Mouse (Mus musculus) layer of hippocampus, adult 8-10 months (tissue): ENCODE data around the gene Fam122a. TPM values are rescaled to one million over a fixed set of nuclear protein-coding genes. Genes with fewer than 3 reads are reported as not detected.

Experiments
- DNase-seq, 2 experiments: peaks; one replicate each; pipeline ENCODE4 v3.0.0; 2022; ENCODE audit warnings: low spot score in 2 of 2
- total RNA-seq, 4 experiments: library from RNA; stranded (reverse); gene quantifications; 2 replicates each; pipeline ENCODE4 v1.2.4; 2022

Gene Fam122a
- total RNA-seq, 4 experiments from 2014 or later, result 27.1 to 30.4 (median 29.0) TPM

DNA sequence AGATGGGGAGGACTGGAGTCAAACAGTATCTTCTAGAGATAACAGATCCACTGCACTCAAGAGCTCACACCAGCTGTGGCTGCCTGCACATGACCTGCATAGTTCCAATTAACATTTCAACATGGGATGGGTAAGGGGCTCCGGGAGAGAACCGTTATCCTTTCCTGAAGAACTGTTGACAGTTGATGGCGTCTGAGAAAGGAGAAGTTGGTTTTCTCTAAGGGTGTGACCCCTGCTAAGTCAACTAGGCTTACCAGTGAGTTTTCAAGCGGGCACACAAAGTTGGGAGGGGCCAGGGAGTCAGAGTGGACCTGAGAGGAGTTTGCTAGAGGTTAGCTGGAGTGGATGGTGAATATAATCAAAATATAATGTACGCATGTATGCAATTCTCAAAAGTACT is 13.1 kb upstream of the Fam122a start:
- no peak for DNase-seq

DNA sequence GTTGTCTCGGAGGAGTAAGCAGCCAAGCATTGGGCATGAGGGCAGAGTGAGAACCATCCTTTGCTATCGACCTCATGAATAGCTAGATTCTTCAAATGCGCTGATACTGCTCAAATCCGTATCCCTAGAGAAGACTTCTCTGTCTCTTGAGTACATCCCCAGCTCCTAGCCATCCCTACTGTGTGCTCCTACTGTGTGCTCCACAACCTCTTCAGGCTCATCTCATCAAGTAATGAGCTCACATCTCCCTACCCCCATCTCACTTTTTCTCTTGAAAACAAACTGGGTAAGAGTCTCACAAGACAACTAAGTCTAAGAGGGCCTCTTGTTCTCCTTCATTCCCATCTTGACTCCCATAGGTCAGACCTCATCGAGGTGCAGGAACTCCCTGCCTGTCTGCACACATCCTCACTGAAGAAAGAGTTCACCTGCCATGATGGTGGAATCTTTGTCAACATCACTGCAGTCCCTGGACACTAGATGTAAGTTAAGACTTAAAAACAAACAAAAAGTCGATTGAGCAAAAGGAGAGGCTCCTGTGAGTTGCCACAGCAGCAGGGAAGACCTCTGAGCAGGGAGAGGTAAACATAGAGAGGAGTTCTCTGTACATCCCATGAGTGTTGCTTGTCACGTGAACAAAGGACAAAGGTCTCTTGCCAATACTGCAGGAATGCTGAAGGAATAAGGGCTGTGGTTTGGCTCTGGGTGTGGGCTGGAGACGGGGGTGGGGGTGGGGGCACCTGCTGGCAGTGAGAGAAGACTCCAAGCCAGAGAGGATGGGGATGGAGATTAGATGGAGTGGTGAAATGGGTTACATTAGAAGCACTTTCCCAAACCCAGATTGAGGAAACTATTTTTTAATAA is 9.5 kb upstream of the Fam122a start:
- no peak for DNase-seq

- no peak for DNase-seq
Measured at GRCm38 (mm10) chr19:24484612-24485194, 7.5 kb upstream of the Fam122a start.

- DNase-seq, result no peak
Measured at GRCm38 (mm10) chr19:24480916-24481315, 3.8 kb upstream of the Fam122a start.

GRCm38 (mm10) chr19:24476461-24476860 is 695 bp downstream of the Fam122a start:
- no peak for DNase-seq

- no peak for DNase-seq
Measured at GRCm38 (mm10) chr19:24475281-24475680, 1.9 kb downstream of the Fam122a start.

DNA sequence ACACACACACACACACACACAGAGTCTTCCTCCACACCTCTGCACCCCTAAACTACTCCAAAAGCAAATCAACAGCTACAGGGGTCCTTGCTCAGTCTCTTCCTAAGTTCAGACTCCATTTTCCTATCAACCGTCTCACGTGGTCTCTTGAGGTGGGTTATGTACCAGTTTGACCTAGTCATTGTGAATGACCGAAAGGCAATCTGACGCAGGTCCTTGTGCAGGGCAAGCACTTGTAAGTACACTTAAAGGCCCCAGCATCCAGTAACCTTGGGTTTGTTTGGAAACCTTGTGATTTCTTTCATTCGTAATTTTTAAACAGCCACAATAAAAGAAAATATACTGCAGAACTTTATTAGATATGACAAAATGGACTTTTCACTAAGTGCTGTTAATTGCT is 4.6 kb downstream of the Fam122a start:
- DNase-seq, result no peak

DNA sequence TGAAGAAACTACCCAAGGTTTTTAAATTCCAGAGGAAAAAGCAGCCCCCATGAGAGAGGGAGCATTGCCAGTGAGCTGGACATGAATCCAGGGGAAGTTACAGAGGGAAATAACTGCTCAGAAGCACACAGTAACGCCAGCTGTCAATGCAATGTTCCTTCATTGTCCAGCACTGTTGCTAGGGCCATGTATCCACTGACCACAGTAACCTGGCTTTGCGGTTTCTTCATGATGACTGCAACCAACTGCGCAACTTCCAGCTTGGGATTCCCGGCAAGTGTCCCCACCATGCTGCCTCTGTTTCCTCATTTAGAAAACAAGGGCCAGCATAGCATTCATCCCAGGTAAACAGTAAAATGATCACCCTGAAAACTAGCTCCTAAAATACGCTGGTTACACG is 5.6 kb downstream of the Fam122a start:
- DNase-seq, result no peak

- DNase-seq, result no peak
Measured at GRCm38 (mm10) chr19:24469216-24469615, 7.9 kb downstream of the Fam122a start.

- DNase-seq, result no peak
Measured at GRCm38 (mm10) chr19:24468616-24469015, 8.5 kb downstream of the Fam122a start.

- no peak for DNase-seq
Measured at GRCm38 (mm10) chr19:24463011-24463410, 14.1 kb downstream of the Fam122a start.

- DNase-seq, result peak; percentile 73 to 81
Measured at GRCm38 (mm10) chr19:24456591-24457231, 20.4 kb downstream of the Fam122a start.

DNA sequence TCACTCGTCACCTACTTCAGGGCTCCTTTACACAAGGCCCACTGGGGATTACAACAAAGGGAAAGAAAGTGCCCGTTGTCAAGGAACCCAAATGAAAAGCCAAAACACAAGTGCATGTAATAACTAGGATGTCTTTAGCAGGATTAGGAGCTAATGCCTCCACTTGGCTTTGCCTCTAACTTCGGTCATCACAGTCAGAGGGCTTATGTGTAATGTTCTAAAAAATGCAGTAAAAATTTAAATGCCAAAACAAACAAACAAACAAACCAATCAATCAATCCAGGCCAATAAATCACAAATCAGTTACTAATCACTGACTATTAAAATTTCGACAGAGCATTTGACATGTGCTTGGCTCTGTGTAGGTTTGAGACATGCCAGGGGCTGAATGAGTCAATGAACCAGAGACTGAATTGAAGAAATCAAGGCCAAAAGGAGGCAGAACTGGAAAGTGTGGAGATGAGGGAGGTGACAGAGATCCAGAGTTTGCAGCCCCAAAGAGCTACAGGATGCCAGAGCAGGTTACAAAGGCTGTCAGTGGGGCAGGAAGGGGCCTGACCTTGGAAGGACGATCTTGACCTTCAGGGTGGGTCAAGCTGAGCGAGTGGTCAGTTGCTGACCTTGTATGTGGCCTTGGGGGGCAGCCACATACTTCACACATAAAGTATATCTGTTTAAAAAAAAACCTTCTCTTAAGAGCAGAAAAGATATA is 21.8 kb downstream of the Fam122a start:
- DNase-seq, result no peak

DNA sequence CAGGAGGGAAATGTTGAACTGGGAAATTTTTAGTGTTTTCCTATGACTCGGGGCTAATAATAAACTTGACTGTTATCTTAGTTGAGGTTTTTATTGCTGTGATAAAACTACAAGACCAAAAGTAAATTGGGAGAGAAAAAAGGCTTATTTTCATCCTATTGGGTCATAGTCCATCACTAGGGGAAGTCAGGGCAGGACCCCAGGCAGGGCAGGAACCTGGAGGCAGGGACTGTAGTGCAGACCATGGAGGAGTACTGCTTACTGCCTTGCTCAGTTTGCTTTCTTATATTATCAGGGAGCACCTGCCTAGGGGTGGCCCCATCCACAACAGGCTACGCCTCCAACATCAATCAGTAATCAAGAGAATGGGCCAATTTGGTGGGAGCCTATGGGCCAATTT is 22.7 kb downstream of the Fam122a start:
- DNase-seq, result no peak

- peak in 1 of 2 experiments; percentile 34 for DNase-seq
Measured at GRCm38 (mm10) chr19:24453379-24453778, 23.8 kb downstream of the Fam122a start.

DNA sequence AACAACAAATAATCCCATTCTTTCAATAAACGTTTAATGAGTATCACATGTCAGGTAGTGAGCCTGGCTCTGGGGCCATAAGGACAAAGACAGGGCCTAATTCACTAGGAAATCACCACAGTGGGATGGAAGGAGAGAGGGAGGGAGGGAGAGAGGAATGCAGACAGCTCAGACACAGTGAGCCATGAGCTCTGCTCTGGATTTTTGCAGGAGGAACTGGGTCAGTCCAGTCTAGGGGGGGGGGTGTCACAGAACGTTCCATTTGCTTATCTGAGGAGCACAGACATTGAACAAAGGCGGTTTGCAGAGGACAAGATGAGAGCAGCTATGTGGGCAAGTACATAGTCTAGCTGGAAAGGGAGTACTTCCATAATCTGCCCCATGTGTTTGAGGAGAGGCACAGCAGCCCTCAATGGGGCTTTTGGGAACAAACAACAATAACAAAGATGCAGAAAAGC is 24.7 kb downstream of the Fam122a start:
- DNase-seq, result no peak

- DNase-seq, result no peak
Measured at GRCm38 (mm10) chr19:24451626-24452025, 25.5 kb downstream of the Fam122a start.

DNA sequence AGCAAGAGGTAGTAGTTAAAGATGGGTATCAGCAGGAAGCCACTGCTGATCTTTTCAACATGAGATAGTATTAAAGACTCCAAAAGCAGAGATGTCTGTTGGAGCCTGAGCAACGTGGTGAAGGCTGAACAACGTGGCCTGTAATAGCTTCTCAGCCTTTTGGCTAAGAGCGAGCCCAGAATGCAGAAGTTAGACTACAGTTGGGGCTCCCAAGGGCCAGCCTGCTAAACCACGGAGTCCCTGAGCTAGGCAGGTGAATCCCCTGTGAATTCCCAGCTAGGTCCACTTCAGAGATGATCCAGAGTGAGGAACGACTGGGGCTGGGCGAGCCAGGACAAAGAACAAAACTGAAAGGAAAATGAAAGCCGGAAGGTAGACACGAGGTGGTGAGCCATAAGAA is 26.4 kb downstream of the Fam122a start:
- DNase-seq, result no peak

DNA sequence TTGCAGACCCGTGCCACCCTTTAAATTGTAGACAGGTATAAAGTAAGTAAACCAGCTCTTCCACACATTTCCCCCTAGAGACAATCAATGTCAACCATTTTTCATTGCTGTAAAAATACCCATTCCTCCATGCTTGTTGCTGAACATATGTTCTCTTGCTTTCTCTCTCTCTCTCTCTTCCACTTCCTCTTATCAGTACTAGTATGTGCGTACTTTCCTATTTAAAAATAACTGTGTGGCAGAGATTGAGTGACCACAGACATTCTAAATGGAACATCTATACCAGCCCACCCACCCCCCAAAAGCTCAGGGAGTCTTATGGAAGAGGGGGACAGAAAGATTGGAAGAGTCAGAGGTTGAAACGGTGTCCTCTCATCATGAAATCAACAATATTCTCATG is 32.8 kb downstream of the Fam122a start:
- DNase-seq, result no peak

DNA sequence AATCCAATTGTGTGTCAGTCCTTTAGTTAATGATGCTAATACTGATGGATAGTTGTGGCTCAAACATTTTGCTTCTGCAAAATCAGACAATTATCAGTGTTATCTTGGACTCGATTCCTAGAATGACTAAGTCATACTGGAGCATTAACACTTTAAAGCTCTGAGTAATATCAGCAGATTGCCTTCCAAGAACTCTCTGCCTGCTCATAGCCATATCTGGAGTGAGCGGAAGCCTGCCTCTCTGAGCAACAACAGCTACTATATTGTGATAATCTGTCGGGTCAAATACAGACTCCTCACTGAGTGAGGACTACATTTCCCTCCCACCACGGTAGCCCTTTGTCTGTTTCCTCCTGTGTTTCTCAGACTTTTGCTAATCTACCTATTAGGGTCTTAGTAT is 37.4 kb downstream of the Fam122a start:
- no peak for DNase-seq

- no peak for DNase-seq
Measured at GRCm38 (mm10) chr19:24434291-24434690, 42.9 kb downstream of the Fam122a start.

GRCm38 (mm10) chr19:24432447-24432846 is 44.7 kb downstream of the Fam122a start:
- no peak for DNase-seq
